Mouse (Mus musculus): Measurements from ENCODE around the gene Eif2s2.

DNA sequence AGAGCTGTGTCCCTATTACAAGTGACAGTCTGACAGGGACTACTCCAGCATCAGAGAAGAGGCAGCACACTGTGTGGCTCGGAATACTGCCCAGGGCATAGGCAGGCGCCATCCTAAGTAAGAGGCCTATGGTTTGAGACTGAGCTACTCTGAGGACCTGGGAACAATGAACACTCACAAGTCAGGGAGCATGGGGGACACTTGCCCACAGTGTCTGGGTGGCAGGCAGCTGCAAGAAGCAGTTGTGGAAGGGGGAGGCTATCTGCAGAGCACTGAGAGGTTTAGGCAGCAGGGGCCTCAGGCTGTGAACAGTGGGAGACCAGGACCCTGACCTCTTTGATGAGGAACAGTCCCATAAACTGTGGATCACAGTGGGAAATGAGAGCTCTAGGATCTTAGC lies 35.6 kb upstream of the Eif2s2 start:
- TF ChIP-seq GATA1 (IDR thresholded peaks at IDR 0.05; ENCODE audit: borderline replicate concordance, low read length) = no peak
- no peak for TF ChIP-seq FLI1 (IDR thresholded peaks at IDR 0.05; ENCODE audit: low read length)
